Mouse (Mus musculus): ENCODE results near the gene Tex46.

Gene Tex46

DNA sequence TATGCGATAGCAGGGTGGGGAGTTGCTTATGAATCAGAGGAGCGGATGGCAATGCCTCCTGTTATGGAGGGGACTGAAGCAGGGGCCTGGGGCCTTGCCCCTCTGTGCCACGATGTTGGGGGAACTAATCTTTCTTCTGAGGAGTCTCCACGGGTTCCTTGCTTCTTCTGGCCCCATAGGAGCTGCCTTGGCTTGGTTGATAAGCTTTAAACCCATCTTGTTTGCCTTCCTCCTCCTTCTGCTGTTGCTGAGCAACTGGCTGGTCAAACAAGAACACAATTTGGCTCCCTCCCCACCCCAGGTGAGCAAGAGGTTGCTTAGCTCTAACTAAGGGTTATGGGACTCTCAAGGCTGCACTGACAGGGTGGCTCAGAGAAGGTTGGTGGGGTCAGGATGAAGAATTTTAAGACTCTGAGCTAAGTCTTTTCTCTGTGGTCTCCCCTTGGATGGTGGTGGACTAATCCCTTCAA lies at the start of gene Tex46:
TSS of gene Tex46 (plus strand) at position 51 of the 470 bp plus-strand sequence.
- DNase-seq: no peak

DNA sequence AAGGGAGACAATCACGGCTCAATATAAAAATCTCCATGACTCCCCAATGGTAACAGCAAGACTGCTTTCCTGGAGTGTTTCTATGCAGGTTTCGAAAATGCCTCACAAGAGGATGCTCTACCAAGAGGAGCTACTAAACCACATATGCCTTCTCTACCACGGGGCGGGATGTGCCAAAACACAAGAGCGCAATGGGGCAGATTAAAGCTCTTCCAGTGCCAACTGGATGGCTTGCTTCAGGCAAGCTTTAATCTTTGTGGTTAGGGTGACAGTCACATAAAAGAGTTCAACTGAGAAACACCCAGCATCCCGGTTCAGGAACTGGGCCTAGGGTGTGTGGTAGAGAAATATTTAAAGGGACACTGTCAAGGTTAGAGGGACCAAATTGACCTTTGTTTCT lies 47.5 kb upstream of the Tex46 start:
- DNase-seq: no peak

DNA sequence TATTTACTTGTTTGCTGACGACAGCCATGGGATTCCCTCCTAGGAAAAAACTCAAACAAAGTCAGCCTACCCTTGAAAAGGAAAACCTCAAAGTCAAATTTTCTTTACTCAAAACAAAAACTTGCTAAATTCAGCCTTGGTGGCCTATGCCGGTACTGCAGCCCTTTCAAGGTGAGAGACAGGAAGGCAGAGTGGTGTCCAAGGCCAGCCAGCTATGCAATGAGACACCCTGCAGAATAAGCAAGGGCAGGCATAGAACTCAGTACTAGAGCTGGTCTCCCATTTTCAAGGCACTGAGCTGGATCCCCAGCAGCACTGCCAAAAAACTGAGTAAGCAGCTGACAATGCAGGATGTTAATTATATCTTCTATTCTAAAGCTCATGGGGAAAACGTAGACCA lies 41.6 kb upstream of the Tex46 start:
- DNase-seq: no peak

DNA sequence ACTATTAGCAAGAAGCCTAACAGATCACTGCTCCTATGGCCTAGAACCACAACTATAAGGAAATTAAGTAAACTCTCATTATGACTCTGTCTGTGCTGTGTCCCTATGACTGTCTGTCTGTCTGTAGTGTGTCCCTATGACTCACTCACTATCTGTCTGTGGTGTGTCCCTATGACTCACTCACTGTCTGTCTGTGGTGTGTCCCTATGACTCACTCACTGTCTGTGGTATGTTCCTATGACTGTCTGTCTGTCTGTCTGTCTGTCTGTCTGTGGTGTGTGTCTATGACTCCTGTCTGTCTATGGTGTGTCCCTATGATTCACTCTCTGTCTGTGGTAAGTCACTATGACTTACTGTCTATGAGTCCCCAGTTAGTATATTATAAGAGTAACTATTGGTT lies 40.2 kb upstream of the Tex46 start:
- DNase-seq: no peak

DNA sequence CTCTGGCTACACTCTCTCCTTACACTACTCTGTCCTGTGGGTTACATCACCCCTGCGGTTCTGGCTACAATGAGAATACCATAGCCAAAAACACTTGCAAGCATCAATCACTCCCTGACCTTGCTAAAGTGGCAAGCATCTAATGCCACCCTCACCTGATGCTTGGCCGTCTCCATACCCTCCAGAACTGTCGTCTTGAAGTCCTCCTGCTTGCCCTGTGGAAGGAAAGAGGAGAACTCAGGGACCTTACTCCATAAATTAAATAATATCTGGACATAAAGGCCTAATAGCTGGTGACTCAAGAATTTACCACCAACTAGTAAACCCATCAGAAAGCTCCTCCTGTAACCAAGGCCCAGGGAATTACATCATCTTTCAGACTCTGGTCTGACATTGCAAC lies 28.4 kb upstream of the Tex46 start:
- no peak for DNase-seq

DNA sequence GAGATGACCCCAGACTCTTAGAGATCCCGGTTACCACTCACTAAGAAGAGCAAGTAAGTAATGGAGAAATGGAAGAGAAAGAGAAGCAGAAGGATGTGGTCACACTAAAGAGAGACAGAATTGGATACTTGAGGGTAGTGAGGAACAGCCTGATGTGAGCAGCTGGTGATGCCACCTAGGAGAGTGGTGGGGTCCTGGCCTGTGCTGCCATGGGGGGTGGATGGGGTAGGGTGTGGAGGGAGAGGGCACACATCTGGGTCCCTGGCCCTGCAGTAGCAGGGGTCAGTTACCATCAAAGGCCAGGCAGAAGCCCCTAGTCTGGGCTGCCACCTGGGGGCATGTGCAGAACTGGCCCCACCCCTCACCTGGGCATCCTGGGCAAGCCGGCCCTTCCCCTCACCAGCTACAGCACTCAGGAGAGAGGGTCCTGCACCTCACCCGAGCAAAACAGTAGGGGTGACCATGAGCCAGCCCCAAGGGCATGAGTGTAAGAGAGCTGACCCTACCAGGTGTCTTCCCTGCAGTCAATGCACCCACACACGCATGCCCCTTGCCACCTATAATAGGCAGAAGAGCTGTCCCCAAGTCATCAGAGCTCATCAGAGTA lies 22.9 kb upstream of the Tex46 start:
- no peak for DNase-seq

DNA sequence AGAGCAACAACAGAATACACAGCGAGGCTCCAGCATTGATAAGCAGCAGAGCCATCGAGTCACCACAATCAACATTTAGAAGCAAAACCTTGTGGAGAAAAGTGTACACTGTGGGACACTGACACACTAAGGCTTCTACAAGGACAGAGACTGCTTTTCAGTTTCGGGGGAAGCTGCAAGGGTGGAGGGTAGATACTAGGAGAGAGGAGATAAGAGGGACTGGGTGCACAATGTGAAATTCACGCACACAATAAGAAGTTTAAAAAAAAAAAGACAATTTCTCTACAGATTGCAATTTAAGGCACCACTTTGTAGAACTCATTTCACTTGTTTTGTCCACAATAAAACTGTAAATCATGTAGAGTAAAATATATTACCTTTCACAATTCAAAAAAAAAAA lies 22.2 kb upstream of the Tex46 start:
- DNase-seq: no peak

DNA sequence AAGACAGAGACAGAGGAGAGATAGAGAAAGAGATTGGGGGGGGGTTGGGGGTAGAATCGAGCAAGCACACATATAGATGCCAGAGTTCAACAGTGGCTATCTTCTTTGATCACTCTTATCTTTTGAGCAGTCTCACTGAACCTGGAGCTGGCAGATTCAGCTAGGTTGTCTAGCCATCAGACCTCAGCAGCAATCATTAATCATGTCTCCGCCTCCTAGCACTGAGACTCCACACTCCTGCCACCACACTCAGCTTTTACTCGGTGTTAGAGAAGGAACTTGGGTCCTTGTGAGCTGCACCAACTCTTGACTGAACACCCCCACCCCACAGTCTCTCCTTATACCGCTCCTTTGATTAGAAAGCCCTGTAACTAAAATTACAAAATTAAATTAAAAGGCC lies 18.1 kb upstream of the Tex46 start:
- DNase-seq: no peak

DNA sequence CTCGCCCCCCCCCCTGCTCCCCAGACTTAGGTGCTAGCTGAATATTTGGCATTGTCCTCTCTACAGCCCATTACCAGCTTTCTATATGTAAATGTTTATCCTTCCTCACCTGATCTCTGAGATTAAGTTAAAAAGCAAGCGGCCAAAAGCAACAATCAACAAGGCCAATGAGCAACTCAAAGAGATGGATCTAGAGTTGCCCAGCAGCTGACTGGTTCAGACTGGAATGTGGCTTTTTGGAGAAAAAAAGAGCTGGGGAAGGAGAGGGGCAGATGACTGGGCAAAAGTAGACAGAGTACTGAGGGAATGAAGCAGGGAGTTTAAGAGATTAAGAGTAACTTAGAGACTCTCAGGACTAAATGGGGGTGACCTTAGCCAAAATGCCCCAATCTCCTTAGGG lies 16.2 kb upstream of the Tex46 start:
- DNase-seq: no peak

DNA sequence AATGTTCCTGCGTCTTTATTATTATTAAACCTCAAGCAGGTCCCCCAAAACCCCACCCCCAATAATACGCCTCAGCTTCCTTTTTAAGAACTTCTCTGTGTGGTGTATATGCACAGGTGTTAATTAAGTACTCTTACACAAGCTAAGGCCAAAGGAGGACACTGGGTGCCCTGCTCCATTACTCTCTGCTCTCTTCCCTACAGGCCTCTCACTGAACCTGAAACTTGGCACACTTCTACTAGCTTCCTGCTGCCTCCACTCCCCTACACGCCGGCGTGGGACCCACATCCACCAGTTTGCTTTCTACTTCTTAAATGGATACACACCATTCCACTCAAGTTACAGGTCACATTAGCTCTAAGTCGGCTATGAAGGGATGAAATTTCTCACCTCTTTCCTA lies 15.0 kb upstream of the Tex46 start:
- peak; percentile 34 for DNase-seq

DNA sequence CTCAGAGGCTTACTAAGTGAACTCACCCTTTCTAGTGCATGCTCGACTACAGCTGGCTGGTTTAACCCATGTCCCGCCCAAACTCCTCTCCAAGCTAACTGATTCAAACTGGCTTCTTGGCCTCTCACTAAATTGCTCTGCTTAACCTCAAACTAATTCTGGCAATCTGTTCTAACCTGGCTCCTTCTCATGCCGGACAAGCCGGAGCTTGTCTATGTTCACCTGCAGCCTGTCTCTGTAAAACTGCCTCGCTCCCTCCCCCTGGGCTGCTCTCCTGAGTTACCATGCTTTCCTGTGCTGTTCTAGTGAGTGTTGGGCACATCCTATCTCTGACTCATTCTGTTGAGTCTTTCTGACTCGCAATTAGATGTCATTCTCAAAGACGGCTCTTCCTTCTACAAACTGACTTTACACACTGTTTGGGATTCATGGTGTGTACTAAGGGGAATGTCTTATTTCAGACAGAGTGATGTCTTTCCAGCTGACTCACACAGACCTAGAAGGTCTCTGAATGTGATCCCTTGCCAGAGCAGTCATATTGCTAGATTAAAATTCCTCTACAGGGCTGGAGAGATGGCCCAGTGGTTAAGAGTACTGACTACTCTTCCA lies 11.9 kb upstream of the Tex46 start:
- DNase-seq: no peak

DNA sequence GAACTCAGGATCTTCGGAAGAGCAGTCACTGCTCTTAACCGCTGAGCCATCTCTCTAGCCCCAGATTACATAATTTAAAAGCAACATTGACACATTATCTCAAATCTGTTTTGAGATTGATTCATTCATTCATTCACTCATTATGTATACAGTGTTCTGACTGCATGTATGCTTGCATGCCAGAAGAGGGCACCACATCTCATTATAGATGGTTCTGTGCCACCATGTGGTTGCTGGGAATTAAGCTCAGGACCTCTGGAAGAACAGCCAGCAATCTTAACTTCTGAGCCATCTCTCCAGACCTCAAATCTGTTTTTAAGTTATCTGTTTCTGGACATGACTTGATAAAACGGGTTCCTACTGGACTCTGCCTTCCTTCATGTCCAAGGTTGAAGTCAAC lies 10.4 kb upstream of the Tex46 start:
- no peak for DNase-seq

DNA sequence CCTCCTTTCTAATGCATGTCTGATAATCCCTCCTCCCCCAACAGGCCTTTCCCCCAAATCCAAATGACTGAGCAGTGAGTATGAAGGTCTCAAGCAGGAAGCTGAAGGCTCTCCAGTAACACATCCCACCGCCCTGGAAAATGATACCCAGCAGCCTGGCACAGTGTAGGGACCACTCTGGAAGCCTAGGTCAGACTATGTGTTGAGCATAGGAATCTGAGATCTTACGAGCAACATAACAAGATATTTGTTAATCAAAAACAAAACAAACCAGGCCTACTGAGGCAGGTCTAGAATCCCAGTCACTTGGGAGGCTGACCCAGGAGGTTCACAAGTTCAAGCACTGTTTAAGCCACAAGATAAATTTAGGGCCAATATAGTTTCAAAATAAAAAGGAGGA lies 9.7 kb upstream of the Tex46 start:
- DNase-seq: no peak

DNA sequence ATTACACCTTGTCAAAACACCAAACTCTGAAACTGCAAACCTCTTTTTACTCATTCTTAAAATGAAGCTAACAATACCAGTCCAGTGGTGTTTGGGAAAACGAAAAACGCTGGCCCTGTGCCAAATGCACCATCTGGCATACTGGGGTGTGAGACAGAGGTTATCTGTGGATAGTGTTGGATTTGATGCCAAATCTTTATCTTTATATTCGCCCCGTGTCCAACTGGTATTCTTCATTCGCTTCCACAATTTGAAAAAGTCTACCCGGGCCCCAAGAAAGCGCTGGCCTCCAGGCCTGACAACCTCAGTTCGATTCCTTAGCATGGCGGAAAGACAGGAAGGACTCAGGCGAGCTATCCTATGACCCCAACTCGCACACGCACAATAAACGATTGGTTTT lies 8.8 kb upstream of the Tex46 start:
- DNase-seq: peak; percentile 17

DNA sequence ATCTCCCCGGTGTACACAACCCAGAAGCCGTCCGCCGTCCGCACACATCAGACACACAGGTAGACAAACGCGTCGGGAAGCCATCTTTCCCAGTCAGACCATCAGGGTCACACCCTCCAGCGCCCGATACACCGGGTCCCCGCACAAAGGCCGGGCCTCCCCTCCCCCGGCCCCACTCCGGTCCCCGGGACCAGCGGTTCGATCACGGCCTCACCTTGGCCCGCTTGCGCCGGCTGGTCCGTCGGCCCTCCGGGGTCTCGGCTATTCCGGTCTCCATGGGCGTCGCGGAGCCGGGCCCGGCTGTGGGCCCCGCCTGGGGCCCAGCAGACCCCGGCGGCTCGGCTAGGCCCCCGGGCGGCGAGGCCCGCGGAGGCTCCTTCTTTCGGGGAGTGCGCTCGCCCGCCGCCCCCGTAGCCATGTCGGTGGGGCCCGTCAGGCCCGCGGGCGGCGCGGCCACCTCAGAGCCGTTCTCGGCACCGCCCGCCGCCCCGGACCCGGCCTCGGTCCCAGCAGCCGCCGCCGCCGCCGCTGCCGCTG lies 8.2 kb upstream of the Tex46 start:
- peak; percentile 22 for DNase-seq

DNA sequence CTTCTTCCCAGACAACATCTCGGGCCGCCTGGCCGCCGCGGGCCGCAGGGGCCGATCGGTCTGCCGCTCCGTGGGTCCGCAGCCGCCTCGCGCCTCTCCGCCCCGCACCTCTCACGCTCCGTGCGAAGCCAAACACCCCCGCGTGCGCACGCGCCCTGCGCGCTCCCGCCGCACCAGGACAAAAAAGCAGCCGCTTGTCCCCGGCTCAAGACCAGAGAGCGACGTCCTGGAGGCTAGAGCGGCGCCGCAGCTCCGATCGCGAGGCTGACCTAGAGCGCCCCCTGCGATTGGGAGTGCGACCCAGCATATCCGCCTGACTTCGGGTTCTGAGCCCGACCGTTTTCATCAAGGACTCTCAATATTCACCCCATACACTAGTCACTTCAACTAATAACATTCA lies 7.7 kb upstream of the Tex46 start, which contains the start of gene Kdm1a:
TSS of gene Kdm1a (minus strand) at position 156 of the 400 bp plus-strand sequence.
- DNase-seq: peak; percentile 88

DNA sequence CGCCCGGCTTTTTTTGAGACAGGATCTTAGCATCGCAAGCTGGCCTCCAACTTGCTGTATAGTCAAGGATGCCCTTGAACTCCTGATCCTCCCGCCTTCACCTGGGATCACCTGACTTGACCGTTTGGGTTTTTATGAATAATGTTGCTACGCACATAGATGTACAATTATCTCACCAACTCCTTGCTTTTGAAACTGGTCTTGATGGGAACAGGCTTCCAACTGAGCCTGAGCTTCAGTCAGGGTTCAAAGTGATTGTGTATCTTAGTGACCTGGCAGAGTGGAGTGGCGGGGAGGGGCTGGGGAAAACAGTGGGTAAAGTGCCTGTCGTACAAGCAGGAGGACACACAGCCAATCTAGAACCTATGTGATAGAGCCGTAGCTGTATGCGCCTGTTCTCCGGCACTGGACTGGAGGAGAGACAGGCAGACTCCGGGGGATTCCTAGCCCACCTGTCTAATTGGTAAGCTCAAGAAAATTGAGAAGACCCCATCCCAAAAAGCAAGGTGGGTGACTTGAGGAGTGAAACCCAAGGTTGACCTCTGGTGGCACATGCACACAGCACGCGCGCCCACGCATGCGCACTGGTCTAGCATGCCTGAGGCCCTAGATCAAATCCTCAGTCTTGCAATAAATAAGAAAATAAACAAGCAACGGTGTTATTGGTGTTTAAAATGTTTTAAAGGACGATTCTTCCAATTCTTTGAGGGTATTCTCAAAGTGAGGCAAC lies 4.3 kb upstream of the Tex46 start:
- DNase-seq: no peak

DNA sequence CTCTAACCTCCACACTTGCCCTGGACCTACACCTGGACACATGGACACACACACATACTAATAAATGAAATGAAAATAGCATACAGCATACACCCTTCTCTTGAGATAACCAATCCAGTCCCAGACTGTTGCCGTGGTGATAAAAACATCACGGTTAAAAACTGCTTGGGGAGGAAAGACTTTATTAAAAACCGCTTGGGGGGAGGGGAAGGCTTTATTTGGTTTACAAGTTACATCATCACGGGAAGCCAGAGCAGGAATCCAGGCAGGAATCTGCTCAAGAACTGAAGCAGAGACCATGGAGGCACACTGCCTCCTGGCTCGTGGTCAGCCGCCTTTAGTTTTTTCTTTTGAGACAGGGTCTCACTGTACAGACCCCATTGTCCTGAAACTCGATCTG lies 3.4 kb downstream of the Tex46 start:
- no peak for DNase-seq

DNA sequence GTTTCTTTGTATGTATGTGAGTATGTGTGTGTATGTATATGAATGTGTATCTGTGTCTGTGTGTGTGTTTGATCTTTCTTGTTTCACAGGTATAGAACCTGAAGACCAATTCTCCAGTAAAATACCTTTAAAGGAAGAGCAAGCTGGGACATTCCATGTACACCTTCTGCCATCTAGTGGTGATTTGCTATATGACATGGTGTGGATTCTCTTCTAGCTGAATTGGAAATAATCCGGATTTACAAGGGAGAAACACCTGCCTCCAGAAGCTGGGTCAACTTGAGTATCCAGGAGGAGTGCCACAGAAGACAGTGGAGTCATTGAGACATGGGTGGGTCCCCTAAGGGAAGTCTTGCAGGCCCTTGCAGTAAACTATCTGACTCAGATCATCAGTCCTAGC lies 11.1 kb downstream of the Tex46 start:
- no peak for DNase-seq

DNA sequence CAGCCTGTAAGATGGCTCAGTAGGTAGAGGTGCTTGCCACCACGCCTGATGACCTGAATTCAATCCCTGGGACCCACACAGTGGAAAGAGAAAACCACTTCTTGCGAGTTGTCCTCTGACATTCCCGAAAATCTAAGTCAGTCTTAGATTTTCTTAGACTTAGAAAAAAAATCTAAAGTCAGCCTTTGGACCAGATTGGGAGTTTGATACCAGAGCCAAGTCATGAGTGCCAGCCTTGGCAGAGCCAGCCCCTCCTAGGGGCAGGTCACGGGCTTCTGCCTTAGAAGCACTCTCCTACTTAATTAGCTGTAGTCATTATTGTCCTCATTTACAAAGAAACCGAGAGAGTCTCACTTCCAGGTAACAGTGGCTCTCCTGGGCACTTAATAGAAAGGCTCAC lies 11.7 kb downstream of the Tex46 start:
- DNase-seq: no peak

DNA sequence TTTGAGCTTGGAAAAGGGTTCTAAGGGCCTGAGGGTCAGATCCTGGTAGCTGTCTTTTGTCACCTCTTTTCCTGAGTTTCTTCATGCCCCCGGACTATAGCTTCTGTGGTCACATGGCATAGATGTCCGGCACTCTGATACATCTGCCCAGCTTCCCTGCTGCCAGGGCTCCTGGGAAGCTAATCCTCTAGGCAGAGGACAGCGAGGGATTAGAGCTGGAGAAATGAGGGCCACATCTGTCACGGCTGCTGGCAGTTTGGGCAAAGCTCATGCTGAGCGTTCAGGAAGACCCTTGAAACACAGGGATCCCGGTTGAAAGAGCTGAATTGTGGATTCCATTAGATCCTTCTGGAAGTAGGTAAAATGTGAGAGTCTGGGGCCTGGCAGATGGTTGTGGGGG lies 12.2 kb downstream of the Tex46 start, which contains the start of gene Lactbl1:
TSS of gene Lactbl1 (plus strand) at position 234 of the 400 bp plus-strand sequence.
- no peak for DNase-seq

DNA sequence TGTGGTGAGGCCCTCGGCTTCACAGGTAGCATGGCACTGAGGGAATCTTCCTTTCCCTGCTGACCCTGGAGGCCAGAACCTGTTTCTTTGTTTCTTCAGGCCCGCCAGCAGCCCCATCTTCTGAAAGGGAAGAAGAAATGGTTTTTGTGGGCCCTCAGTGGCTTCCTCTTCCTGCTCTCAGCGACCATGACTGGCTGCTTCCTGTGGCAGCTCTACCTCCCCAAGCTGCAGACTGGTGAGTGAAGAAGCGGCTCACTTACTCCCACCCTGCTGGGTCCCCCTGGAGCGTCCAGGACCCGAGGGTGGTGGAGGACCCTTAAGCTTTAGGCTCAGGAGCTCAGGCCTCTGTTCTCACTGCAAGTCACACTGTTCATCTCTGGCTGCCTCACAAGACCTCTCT lies 16.4 kb downstream of the Tex46 start:
- no peak for DNase-seq

DNA sequence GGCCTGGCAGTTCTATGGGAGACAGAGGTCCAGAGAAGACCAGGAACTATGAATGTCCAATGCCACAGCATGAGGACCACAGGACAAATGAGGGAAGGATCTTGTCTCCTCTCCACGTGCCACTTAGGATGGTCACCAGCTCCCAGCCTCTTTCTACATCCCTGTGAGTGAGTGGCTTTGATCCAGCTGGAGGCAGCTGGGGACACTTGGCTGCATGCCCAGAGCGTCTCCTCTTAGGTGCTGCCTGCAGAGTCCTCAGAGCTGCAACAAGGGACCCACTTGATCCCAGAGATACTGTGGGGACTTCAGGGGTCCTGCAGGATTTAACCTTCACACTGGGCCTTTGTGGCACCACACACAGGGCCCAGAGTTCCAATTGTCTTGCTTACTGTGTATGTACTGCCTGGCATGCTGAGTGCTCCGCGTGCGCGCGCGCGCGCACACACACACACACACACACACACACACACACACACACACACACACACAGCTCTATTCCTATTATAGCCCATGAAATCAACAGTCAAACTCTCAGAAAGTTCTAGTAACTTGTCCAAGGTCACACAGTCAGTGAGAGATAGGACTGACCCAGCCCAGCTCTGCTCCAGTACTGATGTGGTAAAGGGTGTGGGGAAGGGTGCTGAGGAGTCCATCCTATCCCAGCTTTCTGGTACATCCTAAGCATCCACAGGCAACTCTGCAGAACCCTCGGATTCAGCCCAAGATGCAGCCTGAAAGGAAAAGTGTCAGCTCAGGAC lies 21.2 kb downstream of the Tex46 start:
- DNase-seq: peak; percentile 19

Measured in kidney, adult 11 months (tissue).